Mouse (Mus musculus) spleen, postnatal 10 days (tissue): ENCODE measurements around the gene Tmem246.
"Not testable (repeated sequence)": the region's sequence is repeated elsewhere in the genome, so short reads cannot be mapped to it uniquely, and the experiment has no call there.

Source experiments
- DNase-seq, 2 experiments: peaks; one replicate each; pipeline ENCODE4 v3.0.0; 2021 to 2022; ENCODE audit warnings: low spot score in 2 of 2

Gene Tmem246

DNA sequence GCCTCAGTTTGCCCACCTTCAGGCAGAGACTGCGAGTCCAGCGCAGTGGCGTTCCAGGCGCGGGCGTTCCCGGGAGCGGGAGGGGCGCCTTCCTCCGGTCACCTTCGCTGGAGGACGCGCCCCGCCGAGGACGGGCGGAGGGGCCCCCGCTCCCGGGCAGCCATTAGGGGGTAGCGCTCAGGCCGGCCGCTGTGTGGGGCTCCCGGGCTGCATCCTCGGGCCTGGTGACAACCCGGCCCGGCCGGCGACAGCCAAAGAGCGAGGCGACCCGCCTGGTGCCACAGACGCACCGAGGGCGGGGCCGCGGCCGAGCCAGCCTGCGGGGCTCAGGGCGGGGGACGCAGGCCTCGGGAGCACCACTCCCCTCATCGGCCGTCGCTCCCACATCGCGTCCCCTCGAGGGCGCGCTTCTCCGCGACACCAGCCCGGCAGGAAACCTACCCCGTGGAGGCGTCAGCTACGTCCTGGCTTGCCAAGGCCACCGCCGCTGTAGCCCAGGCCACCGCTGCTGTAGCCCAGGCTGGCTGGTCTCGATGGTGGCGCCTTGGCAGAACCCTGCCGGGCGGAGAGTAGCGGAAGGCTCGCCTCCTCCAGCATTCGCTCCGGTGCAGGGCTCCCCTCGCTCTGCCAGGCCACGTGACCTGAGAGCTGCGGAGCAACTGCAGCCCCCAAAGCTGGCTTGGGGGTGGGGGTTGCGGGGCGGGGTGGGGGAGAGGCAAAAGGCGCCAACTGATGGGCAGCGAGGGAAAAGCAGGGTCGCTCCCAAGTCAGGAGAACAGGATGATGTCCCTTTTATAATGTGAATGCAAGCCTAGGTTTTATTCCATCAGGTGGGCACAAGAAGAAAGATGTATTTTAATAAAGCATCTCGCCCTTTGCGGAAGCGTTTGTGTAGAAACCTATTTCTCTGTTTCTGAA is at the start of gene Tmem246:
Gene Tmem246 (minus strand): TSS at position 694 of the 918 bp plus-strand sequence.
- DNase-seq: peak; percentile 68 to 73

- DNase-seq: no peak
These were observed 42.2 kb upstream of the Tmem246 start for GRCm38 (mm10) chr4:49639913-49640312.

DNA sequence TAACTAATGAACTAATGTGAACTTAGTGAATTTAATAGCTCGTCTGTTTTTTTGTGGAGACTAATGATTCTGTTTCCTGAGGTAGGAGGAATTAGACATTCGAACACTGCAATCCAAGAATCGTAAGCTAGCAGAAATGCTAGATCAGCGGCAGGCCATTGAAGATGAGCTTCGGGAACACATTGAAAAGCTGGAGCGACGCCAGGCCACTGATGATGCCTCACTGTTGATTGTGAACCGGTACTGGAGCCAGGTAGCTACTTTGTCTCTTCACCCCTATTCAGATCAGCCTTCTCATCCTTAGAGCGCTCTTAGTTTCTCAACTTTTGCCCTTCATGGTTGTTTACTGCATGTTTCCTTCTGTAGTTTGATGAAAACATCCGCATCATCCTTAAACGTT is 40.1 kb upstream of the Tmem246 start:
- DNase-seq: no peak

DNA sequence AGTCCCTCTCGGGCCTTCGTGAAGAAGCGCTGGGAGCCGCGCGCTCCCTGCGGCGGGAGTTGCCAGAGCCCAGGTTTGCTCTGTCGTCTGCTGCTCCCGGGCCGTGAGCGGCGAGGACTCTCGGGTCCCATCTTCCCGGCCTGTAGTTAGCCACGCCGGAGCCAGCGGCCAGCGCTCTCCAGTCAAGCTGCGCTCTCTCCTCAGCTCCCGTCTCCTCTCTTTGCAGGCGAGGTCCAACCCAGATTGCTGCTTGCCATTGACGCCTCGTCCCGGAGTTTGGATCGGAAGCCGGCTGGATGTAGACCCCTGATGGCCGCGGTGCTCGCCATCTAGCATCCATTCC is 34.4 kb upstream of the Tmem246 start:
- DNase-seq: no peak

GRCm38 (mm10) chr4:49631319-49632138 is 33.9 kb upstream of the Tmem246 start, which contains the start of gene Rnf20:
Rnf20 (plus strand) TSS chr4:49632006.
- DNase-seq: peak; percentile 92 to 95

DNA sequence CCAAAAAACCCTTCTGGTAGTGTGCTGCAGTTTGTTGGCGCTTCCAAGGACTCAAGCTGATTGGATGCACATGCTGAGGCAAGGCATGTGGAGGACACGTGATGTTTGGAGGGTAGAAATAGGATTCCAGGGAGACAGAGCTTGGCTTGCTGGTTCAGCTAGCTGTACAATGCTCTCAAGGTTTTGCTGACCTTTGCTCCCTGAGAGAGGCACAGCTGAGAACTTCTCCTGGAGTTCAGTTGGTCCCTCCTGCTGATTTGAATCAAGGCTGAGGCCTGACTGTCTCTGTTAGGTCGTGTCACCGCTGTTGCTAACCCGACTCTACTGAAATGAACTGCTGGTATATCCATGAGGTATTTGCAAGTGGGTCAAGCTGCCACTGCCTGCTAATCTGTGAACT is 31.3 kb upstream of the Tmem246 start:
- DNase-seq: no peak

- DNase-seq: peak; percentile 64 to 83
These were observed 29.3 kb upstream of the Tmem246 start for GRCm38 (mm10) chr4:49626973-49627372.

GRCm38 (mm10) chr4:49624969-49625368 is 27.3 kb upstream of the Tmem246 start:
- DNase-seq: not testable (repeated sequence)

DNA sequence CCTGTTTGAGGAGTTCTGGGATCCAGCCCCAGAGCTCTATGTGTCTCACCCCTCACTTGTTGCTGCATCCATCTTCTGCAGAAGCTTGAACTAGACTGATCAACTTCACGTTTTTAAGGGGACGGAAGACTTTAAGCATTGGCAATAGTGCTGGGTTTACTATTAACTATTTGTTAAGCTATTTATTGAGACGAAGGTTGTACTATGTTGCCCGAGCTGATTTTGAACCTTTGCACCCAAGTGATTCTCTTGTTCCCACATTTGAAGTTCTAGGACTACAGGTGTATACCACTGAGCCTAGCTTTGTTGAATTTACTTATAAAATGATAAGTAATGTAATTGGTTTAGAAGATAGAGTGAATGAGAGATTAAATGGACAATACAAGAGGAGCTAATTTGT is 26.2 kb upstream of the Tmem246 start:
- no peak for DNase-seq

- no peak for DNase-seq
These were observed 24.6 kb upstream of the Tmem246 start for GRCm38 (mm10) chr4:49622272-49622671.

- not testable (repeated sequence) for DNase-seq
These were observed 22.2 kb upstream of the Tmem246 start for GRCm38 (mm10) chr4:49619861-49620260.

- no peak for DNase-seq
These were observed 19.2 kb upstream of the Tmem246 start for GRCm38 (mm10) chr4:49616924-49617323.

DNA sequence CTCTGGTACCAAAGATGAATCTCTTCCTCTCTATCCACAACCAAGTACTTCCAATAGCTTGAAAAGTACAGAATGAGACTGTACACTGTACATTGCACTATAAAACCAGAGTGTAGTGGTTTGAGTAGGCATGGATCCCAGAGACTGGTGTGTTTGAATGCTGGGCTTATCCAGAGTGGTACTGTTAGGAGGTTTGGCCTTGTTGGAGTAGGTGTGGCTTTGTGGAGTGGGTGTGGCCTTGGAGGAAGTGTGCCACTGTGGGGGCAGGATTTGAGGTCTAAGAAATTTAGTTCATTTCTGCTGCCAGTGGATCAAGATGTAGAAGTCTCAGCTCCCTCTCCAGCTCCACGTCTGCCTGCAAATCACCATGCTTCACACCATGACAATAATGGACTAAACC is 7.8 kb upstream of the Tmem246 start:
- no peak for DNase-seq

DNA sequence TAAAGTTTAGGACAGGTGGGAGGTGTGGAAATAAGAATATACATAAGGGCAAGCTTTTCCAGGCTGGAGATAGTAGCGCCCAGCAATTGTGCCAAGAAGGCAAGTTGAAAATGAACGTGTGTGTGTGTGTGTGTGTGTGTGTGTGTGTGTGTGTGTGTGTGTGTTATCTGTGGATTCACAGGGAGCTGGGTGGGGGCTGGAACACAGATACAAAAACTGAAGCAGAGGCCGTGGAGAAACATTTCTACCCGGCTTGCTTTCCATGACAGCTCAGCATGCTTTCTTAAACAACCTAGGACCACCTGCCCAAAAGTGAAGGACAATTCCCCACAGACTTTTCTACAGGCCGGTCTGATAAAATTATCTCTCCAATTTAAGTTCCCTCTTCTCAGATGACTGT is 6.9 kb upstream of the Tmem246 start:
- DNase-seq: no peak

GRCm38 (mm10) chr4:49604016-49604546 is 6.4 kb upstream of the Tmem246 start:
- no peak for DNase-seq

DNA sequence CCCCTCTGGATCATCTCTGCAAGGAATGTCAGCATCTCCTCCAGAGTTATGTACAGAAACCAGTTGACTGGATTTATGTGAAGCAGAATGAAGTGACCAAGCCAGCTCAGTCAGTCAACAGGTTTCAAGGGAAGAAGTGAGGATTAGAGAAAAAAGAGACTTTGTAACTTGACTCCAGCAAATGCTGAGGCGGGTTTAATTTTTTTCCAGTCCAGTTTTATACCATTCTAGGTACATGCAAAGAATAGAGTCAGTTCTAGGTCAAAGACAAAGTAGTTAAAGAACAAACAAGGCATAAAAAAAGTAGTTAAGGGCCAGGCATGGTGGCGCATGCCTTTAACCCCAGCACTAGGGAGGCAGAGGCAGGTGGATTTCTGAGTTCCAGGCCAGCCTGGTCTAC is 5.5 kb upstream of the Tmem246 start:
- no peak for DNase-seq

- DNase-seq: no peak
These were observed 862 bp downstream of the Tmem246 start for GRCm38 (mm10) chr4:49596846-49597182.

- no peak for DNase-seq
These were observed 7.5 kb downstream of the Tmem246 start for GRCm38 (mm10) chr4:49590152-49590551.

- DNase-seq: no peak
These were observed 10.9 kb downstream of the Tmem246 start for GRCm38 (mm10) chr4:49586811-49587210.

DNA sequence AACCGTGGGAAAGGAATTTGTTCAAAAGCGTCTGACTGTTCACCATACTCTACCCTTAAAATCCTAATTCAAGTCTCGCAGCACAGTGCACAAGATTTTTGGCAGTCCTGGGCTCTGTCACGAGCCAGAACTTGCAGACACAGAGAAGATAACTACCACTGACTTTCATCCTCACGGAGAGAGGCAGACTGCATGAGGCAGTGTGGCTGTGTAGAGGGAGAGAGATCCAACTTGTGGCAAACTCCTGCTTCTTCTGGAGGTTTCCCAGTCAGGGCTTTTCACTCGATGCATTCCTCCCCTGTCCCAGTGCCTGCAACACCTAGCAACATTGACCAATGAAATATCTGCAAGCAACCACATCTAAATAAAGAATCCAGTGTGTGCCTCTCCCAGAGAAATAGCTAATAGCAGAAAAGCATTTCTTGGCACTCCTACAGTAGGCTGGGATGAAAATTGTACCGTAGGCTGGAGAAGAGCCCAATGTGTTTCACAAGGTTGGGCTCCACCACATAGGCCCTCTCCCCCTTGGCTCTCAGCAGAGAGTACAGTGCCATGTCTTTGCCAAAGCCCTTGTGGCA is 12.1 kb downstream of the Tmem246 start:
- no peak for DNase-seq

DNA sequence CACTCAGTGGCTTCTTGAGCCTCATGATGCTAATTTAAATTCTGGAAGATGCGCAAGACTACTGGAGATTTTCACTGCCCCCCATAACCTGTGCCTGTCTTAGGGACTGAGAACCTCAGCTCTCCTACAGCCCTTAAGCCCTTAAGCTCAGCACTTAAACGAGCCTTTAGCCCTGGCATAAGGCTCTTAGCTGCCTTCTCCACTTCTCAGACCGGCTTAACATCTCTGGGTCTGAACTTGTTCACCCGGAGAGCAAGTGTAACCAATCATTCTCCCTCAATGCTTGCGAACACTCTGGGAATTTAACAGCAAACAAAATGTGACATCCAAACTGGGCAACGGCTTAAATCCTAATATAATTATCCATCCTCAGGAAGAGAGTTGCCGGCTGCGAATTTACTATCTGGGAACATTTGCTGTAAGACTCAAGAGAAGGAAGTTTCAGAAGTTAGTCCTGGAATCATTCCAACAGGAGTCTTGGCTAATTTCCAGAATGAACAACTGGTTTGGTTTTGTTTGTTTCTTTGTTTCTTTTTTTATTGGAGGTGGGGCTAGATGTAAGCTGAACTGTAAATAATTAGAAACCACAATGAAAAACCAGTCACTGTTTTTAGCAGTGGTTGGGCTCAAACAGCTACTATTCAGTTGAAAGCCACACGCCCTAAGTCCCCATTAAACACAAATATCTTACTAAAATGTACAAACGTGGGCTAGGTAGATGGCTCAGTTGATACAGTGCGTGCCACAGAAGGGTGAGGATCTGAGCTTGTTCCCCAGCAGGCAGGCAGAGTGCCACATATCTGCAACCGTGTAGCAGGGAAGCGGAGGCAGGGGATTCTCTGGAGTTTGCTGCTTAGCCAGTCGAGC is 13.5 kb downstream of the Tmem246 start:
- DNase-seq: no peak
